Mouse (Mus musculus) layer of hippocampus, adult 18-20 months (tissue): ENCODE data around the gene Gfi1. TPM values are rescaled to one million over a fixed set of nuclear protein-coding genes. Genes with fewer than 3 reads are reported as not detected.
A peak's percentile ranks its signal among the peaks of the same experiment; 100 is the strongest.

Source experiments
- DNase-seq, 2 experiments: peaks; one replicate each; pipeline ENCODE4 v3.0.0; 2022; ENCODE audit warnings: low spot score in 2 of 2
- total RNA-seq, 2 experiments: library from RNA; stranded (reverse); gene quantifications; 2 replicates each; pipeline ENCODE4 v1.2.3; 2021

Gene Gfi1
- total RNA-seq, 2 experiments from 2014 or later = not detected

- DNase-seq = no peak
Measured at GRCm38 (mm10) chr5:107722661-107723532, 2.9 kb downstream of the Gfi1 start.

- no peak for DNase-seq
Measured at GRCm38 (mm10) chr5:107721638-107722011, 4.2 kb downstream of the Gfi1 start.

GRCm38 (mm10) chr5:107720991-107721637 lies 4.7 kb downstream of the Gfi1 start:
- DNase-seq = no peak

GRCm38 (mm10) chr5:107720511-107720910 lies 5.3 kb downstream of the Gfi1 start:
- DNase-seq = no peak

GRCm38 (mm10) chr5:107719786-107720185 lies 6.0 kb downstream of the Gfi1 start:
- no peak for DNase-seq

- no peak for DNase-seq
Measured at GRCm38 (mm10) chr5:107719209-107719608, 6.6 kb downstream of the Gfi1 start.

- DNase-seq = no peak
Measured at GRCm38 (mm10) chr5:107717871-107718361, 7.9 kb downstream of the Gfi1 start.

- no peak for DNase-seq
Measured at GRCm38 (mm10) chr5:107711689-107712088, 14.1 kb downstream of the Gfi1 start.

- DNase-seq = no peak
Measured at GRCm38 (mm10) chr5:107708124-107708797, 17.6 kb downstream of the Gfi1 start.

GRCm38 (mm10) chr5:107706262-107706661 lies 19.6 kb downstream of the Gfi1 start:
- DNase-seq = no peak

GRCm38 (mm10) chr5:107705756-107706155 lies 20.1 kb downstream of the Gfi1 start:
- DNase-seq = no peak

- DNase-seq = no peak
Measured at GRCm38 (mm10) chr5:107703207-107703763, 22.6 kb downstream of the Gfi1 start.

- DNase-seq = no peak
Measured at GRCm38 (mm10) chr5:107701658-107702057, 24.2 kb downstream of the Gfi1 start.

GRCm38 (mm10) chr5:107700873-107701272 lies 25.0 kb downstream of the Gfi1 start:
- no peak for DNase-seq

- no peak for DNase-seq
Measured at GRCm38 (mm10) chr5:107698888-107699287, 26.9 kb downstream of the Gfi1 start.

- DNase-seq = no peak
Measured at GRCm38 (mm10) chr5:107695019-107695418, 30.8 kb downstream of the Gfi1 start.

GRCm38 (mm10) chr5:107688499-107688866 lies 37.4 kb downstream of the Gfi1 start:
- DNase-seq = no peak

- DNase-seq = peak; percentile 22 to 68
Measured at GRCm38 (mm10) chr5:107687592-107688498, 38.0 kb downstream of the Gfi1 start.

- no peak for DNase-seq
Measured at GRCm38 (mm10) chr5:107687161-107687560, 38.7 kb downstream of the Gfi1 start.

- no peak for DNase-seq
Measured at GRCm38 (mm10) chr5:107684380-107684779, 41.5 kb downstream of the Gfi1 start.
